Mouse (Mus musculus) cerebellum, adult 9-11 months (tissue): ENCODE data around the gene Zik1.

Experiments
- DNase-seq: peaks from one replicate; pipeline ENCODE4 v3.0.0; 2022

The Zik1 gene

DNA sequence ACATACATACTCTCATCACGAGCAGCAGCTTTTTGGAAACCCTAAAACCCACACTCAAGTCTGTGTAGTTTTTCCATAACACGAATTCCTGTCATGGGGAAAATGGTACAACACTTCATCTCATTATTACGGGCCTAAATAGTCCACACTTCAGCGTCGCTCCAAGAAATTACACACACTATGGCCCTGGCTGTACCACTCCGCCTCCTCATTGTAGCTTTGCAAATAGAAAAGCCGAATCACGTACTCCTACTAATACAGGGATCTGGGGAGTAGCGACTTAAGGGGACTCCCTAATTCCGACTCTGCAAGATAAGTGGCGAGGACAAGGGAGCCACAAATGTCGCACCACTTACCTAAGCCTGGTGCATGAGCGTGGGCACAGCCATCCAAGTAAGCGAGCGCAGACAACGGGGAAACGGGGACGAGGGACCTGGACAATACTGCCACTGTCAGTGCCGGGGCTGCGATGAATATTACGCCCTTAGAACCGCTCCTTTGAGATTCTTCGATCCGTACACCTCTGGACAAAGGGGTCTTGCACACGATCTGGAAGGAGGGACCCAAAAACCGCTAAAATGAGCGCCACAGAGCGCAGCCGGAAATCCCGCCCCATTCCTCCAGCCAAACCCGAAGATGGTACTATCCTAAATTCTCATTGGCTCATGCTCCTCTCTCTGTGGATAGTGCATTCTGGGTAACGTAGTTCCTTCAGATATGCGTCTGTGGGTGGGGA lies at the start of gene Zik1:
Gene Zik1, minus strand, starts transcription at position 609 of the 736 bp plus-strand sequence.
- peak; percentile 82 for DNase-seq

DNA sequence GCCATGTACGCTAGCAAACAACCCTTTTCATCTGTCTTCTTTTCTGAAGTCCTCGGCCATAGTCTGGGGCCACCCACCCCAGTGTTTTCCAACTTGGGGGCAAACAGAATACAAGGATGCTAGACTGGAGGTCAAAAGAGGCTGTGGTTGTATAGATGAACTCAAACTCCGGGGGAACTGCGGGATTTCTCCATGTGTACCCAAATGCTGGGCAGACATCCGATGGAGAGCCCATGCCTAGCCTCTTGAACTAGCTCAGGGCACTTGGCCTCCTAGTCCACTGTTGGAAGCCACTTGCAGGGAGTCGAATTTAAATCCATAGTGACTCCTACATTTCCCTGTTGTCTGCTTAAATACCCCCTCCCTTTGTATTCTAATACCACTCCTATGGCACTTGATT lies 384 bp upstream of the Zik1 start:
- DNase-seq, result no peak

DNA sequence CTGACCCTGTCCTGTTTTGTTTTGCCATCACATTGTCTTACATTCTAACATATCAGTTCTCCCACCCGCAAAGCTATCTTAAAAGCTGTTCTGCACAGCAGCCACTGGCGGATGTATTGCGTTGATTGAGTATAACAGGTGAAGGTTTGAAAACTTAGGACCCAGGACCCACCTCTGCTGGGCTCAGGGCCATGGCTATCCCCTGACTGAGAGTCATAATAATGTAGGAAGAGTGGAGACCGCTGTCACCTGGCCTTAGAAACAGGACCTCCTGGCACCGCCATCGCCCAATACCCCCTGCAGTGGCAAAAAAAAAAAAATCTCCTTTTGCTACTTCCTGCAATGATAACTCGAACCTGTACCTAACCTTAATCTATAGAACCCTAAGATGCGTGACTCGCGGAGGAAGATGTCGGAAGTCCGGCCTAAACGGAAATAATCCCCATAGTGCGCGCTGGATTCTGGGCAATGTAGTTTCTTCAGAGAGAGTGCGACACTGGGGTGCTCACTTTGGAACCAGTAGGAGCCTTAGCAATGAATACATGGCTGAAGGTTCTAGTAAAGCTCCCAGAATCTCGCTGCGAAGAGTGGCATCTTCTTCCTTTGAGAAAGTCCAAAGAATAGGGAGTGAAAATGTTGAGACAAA lies 14.5 kb downstream of the Zik1 start:
- peak; percentile 68 for DNase-seq

DNA sequence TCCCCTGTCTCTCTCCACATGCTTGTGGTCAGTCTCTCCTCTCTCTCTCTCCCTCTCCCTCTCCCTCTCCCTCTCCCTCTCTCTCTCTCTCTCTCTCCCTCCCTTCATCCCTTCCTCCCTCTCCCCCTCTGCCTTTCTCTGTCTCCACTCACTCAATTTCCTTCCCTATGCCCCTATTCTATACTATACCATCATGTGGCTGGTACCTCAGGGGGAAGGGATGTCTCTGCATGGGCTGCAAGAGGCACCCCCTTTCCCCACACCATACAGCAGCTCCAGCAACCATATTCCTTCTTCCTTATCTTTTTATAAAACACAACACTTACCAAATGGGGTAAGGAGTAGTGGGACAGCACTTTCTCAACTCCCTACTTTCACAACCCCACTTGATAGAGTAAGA lies 15.4 kb downstream of the Zik1 start:
- DNase-seq, result no peak

DNA sequence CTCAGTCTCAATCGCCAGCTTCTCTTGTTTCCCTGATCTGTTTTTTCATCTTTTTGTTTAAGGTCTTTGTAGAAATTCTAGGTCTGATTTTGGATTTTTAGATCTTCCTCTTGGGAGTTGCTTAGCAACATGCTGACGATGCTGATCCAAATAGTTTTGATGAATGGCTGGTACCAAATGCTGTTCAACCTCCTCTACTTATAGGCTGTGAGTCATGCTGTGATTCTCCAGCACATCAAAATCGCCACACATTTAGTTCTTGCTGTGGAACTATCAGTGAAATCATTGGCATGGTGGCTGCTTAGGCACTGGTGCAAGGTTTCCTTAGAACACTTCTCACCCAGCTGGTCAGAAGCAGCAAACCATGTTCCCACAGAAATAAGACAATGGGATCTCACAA lies 37.0 kb downstream of the Zik1 start:
- no peak for DNase-seq

DNA sequence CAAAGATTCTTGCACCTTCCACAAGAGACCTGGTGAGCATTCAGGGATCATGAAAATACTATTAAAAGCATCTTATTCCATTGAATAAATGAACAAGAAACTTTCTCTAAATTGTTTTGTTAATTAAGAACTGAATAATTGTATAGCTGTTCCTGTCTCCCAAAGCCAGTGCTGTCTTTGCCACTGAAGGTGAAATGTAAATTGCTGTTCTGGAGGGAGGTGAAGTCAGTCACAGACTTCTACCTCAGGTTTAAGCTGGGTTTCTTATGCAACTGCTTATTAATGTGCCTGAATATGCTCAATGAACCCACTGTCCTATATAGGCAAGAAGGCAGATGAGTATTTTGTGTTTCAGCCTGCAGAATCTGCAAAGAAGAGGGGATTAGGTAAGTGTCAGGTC lies 52.2 kb downstream of the Zik1 start, which contains the start of gene Vmn1r67:
Gene Vmn1r67, plus strand, starts transcription at position 301 of the 400 bp plus-strand sequence.
- DNase-seq, result no peak
